8 mouse cellular contexts compared by ENCODE assay signal in the genomic region with DNA sequence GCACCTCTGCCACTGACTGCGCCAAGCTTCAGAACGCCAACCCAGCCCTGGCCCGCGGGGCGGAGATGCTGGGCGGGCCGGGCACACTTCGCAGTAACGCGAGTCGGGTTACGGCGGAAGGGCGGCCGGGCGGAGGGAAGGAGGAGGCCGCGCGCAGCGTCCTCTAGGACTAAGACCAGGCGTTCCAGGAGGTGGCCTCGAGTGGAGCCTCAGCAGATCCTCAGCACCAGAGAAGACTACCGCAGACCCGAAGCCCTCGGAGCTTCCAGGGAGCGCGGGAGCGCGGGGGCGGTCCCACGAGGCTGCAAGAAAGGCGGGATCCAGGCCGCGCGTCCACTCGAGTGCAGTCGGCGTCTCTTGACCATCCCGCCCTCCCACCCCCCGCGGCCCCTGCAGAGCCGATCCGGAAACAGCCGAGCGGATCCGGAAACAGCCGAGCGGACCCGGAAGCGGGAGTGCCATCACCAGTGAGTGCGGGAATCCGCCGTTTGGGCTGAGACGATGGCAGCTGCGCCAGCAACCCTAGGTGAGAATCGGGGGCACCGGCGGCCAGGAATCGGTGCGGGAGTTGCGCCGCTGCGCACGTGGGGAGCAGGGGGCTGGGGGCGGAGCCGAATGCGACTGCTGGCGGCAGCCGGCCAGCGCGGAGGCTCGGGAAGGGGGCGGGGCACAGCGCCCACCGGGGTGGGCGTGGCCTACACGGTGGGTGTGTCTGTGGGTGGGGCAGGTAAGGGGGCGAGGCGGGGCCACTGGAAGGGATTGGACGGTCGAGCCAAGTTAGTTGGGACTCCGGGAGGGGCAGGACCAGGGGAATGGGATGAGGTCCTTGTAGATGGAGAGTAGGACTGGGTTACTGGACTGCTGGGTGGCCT. TPM values are rescaled to one million over a fixed set of nuclear protein-coding genes. Genes with fewer than 3 reads are reported as not detected.
DNase-seq lines count a peak whose midpoint lies in the region; ATAC-seq and TF ChIP-seq lines count a peak whose summit lies in the region.

Gene Rabep2, plus strand, starts transcription at position 129 of the 872 bp plus-strand sequence.

- peak within 1 kb of the TSS; percentile 67 for H3K9ac ChIP-seq in kidney, embryonic 15.5 days

- no peak for TF ChIP-seq POLR2A in bone marrow macrophage, adult 2 months (IDR thresholded peaks at IDR 0.05; ENCODE audit: borderline replicate concordance, low read depth, low read length)
- TF ChIP-seq POLR2A in embryonic fibroblast, embryonic 13.5 days (IDR thresholded peaks at IDR 0.05; ENCODE audit: low read depth, low read length) = peak; percentile 44

- TF ChIP-seq CTCF in bone marrow macrophage, adult 2 months (IDR thresholded peaks at IDR 0.05; ENCODE audit: low read depth, low read length) = no peak
- no peak for TF ChIP-seq CTCF in embryonic fibroblast, embryonic 13.5 days (IDR thresholded peaks at IDR 0.05; ENCODE audit: borderline replicate concordance, insufficient read depth, low read length)

- peak; percentile 95 for DNase-seq in A20 (ENCODE audit: low read depth, low spot score)
- DNase-seq in heart, embryonic 10.5 days (ENCODE audit: low spot score) = peak; percentile 96
- DNase-seq in liver = peak; percentile 91
- peak; percentile 86 to 94 for DNase-seq in spleen, postnatal 4 days (ENCODE audit: low spot score in 2 of 2)

- H3K27ac ChIP-seq in bone marrow macrophage, adult 2 months (ENCODE audit: insufficient read depth, low read depth, low read length) = peak within 1 kb of the TSS; percentile 66
- peak within 1 kb of the TSS; percentile 91 for H3K27ac ChIP-seq in embryonic fibroblast, embryonic 13.5 days (ENCODE audit: insufficient read depth, low read length)
- peak within 1 kb of the TSS; percentile 95 for H3K27ac ChIP-seq in heart, embryonic 10.5 days
- H3K27ac ChIP-seq in kidney, embryonic 15.5 days = peak within 1 kb of the TSS; percentile 96

- no peaks in the 10 kb centered on the region for H3K9me3 ChIP-seq in heart, embryonic 10.5 days
- 0 out of 2 replicates have a peak, but pooled peaks cover 3% of the 10 kb centered on the region for H3K9me3 ChIP-seq in kidney, embryonic 15.5 days (replicated peaks)

- peak; percentile 94 for ATAC-seq in kidney, embryonic 15.5 days (replicated peaks; ENCODE audit: low FRiP score)
- peak; percentile 85 for ATAC-seq in monocyte, adult 5-6 weeks (replicated peaks; ENCODE audit: insufficient number of reproducible peaks, low FRiP score, low TSS enrichment, poor library complexity, severe bottlenecking)

- H3K4me1 ChIP-seq in bone marrow macrophage, adult 2 months (ENCODE audit: control insufficient read depth, insufficient read depth, low read length) = peaks cover 12% of the 10 kb centered on the region
- H3K4me1 ChIP-seq in embryonic fibroblast, embryonic 13.5 days (ENCODE audit: control insufficient read depth, insufficient read depth, low read length) = no peaks in the 10 kb centered on the region
- H3K4me1 ChIP-seq in heart, embryonic 10.5 days = peaks cover 28% of the 10 kb centered on the region
- H3K4me1 ChIP-seq in kidney, embryonic 15.5 days = peaks cover 15% of the 10 kb centered on the region

- H3K27me3 ChIP-seq in heart, embryonic 10.5 days (ENCODE audit: insufficient read depth, poor library complexity, severe bottlenecking) = peaks cover 3% of the 10 kb centered on the region; the same call in 1 of the 2 replicates
- no peaks in the 10 kb centered on the region for H3K27me3 ChIP-seq in kidney, embryonic 15.5 days

- H3K36me3 ChIP-seq in heart, embryonic 10.5 days = peaks cover 20% of the 10 kb centered on the region; the same call in 1 of the 2 replicates
- peaks cover 19% of the 10 kb centered on the region for H3K36me3 ChIP-seq in kidney, embryonic 15.5 days

- under 1% methylated on average over 82 of the region's 82 CpGs for WGBS in heart, embryonic 10.5 days
- WGBS in kidney, embryonic 15.5 days = under 1% methylated on average over 80 of the region's 82 CpGs

- H3K4me3 ChIP-seq in bone marrow macrophage, adult 2 months (ENCODE audit: insufficient read depth, low read length) = peak within 1 kb of the TSS; percentile 77
- H3K4me3 ChIP-seq in embryonic fibroblast, embryonic 13.5 days (ENCODE audit: insufficient read depth, low read length) = peak within 1 kb of the TSS; percentile 77
- H3K4me3 ChIP-seq in heart, embryonic 10.5 days = peak within 1 kb of the TSS; percentile 81
- peak within 1 kb of the TSS; percentile 72 for H3K4me3 ChIP-seq in kidney, embryonic 15.5 days (replicated peaks)

- peak within 1 kb of the TSS; percentile 79 for H3K4me2 ChIP-seq in kidney, embryonic 15.5 days

RNA-seq across cellular contexts. Expression of gene Rabep2, which starts in this region (rescaled TPM):
- polyA plus RNA-seq in bone marrow macrophage, adult 2 months (2012; ENCODE audit: insufficient read depth, insufficient read length, missing spikeins) = 25.3 and 30.6 TPM in 2 replicates
- 13.3 and 20.6 TPM in 2 replicates for polyA plus RNA-seq in embryonic fibroblast, embryonic 13.5 days (2011; ENCODE audit: insufficient read length, low read depth, missing spikeins)
- 25.5 and 25.8 TPM in 2 replicates for polyA plus RNA-seq in heart, embryonic 10.5 days (2016; fragmentation: Nextera tagmentation; extraction: Ambion mirVana)
- polyA plus RNA-seq in kidney, embryonic 15.5 days (2015; fragmentation: Nextera tagmentation; extraction: Ambion mirVana) = 34.5 and 35.7 TPM in 2 replicates
- total RNA-seq in monocyte, adult 5-6 weeks (2017) = 37.8 to 61.5 TPM (median 58.5 TPM) in 3 replicates

Comparison
In these comparisons a context has a peak if more than half of its experiments do, and no peak if none do; other contexts are left out.
1. Peak in every context shown above with its lines: DNase-seq, ATAC-seq, H3K4me3 ChIP-seq and H3K27ac ChIP-seq.